In genomic region chr16:90220026-90220891, GRCm38 (mm10) we compare ENCODE assay signal across 8 mouse cellular contexts. TPM values are rescaled to one million over a fixed set of nuclear protein-coding genes. Genes with fewer than 3 reads are reported as not detected.
A peak's percentile ranks its signal among the peaks of the same experiment; 100 is the strongest.
DNase-seq lines count a peak whose midpoint lies in the region; ATAC-seq lines count a peak whose summit lies in the region.

TSS of gene Sod1 (plus strand) at chr16:90220754.

- peak within 1 kb of the TSS; percentile 93 for H3K9ac ChIP-seq in hindbrain, embryonic 12.5 days

- no peaks in the 10 kb centered on the region for H3K27me3 ChIP-seq in hindbrain, embryonic 12.5 days

- H3K4me3 ChIP-seq in hindbrain, embryonic 12.5 days = peak within 1 kb of the TSS; percentile 93

- peak within 1 kb of the TSS; percentile 71 for H3K4me2 ChIP-seq in hindbrain, embryonic 12.5 days (replicated peaks)

- H3K4me1 ChIP-seq in hindbrain, embryonic 12.5 days = peaks cover 24% of the 10 kb centered on the region

- peaks cover 16% of the 10 kb centered on the region for H3K36me3 ChIP-seq in hindbrain, embryonic 12.5 days

- no peaks in the 10 kb centered on the region for H3K9me3 ChIP-seq in hindbrain, embryonic 12.5 days (replicated peaks)

- peak; percentile 97 for ATAC-seq in hindbrain, embryonic 12.5 days (ENCODE audit: low FRiP score)

- DNase-seq in Muller cell, postnatal 12 days (ENCODE audit: inconsistent ontology term) = peak; percentile 97
- peak; percentile 92 for DNase-seq in cerebellum, adult 9-11 months
- peak; percentile 86 to 94 for DNase-seq in frontal cortex, postnatal 10 days (ENCODE audit: low spot score in 2 of 2)
- peak; percentile 93 to 94 for DNase-seq in layer of hippocampus, postnatal 14 days (ENCODE audit: low spot score in 2 of 2)
- DNase-seq in lung, postnatal 14 days = peak; percentile 99
- DNase-seq in retina, adult 2 months (ENCODE audit: low read depth, low spot score) = peak; percentile 90
- peak; percentile 98 to 99 for DNase-seq in thymus, postnatal 36 days

- WGBS in hindbrain, embryonic 12.5 days = 2% methylated on average over 63 of the region's 63 CpGs

- peak within 1 kb of the TSS; percentile 90 for H3K27ac ChIP-seq in hindbrain, embryonic 12.5 days

RNA-seq across cellular contexts. Expression of gene Sod1, which starts in this region (rescaled TPM):
- polyA plus RNA-seq in hindbrain, embryonic 12.5 days (2016; fragmentation: Nextera tagmentation; extraction: Ambion mirVana) = 702 and 781 TPM in 2 replicates
- 100 to 1,000 TPM; 340 to 354 TPM for total RNA-seq in layer of hippocampus, postnatal 14 days (2021)

Comparison
In these comparisons a context has a peak if more than half of its experiments do, and no peak if none do; other contexts are left out.
1. Peak in every context shown above with its lines: DNase-seq, ATAC-seq, H3K4me3 ChIP-seq and H3K27ac ChIP-seq.